Mouse (Mus musculus): ENCODE data around the gene Kat14. TPM values are rescaled to one million over a fixed set of nuclear protein-coding genes. Genes with fewer than 3 reads are reported as not detected.
"Not testable (repeated sequence)": the region's sequence is repeated elsewhere in the genome, so short reads cannot be mapped to it uniquely, and the experiment has no call there.

Kat14 gene
- total RNA-seq (2021) = 10 to 100 TPM; 38.0 to 39.6 TPM
- long read RNA-seq, experiment 1, transcript Kat14-201 (11 exons, 3,801 nt) = major isoform, 33 of 55 reads
- long read RNA-seq, experiment 1, partial matches to known transcripts = 8 of 55 reads
- long read RNA-seq, experiment 1, other reads (novel, unspliced or antisense) = 12 of 55 reads
- long read RNA-seq, experiment 2, transcript Kat14-201 (11 exons, 3,801 nt) = major isoform, 20 of 36 reads
- long read RNA-seq, experiment 2, partial matches to known transcripts = 9 of 36 reads
- long read RNA-seq, experiment 2, other reads (novel, unspliced or antisense) = 4 of 36 reads

DNA sequence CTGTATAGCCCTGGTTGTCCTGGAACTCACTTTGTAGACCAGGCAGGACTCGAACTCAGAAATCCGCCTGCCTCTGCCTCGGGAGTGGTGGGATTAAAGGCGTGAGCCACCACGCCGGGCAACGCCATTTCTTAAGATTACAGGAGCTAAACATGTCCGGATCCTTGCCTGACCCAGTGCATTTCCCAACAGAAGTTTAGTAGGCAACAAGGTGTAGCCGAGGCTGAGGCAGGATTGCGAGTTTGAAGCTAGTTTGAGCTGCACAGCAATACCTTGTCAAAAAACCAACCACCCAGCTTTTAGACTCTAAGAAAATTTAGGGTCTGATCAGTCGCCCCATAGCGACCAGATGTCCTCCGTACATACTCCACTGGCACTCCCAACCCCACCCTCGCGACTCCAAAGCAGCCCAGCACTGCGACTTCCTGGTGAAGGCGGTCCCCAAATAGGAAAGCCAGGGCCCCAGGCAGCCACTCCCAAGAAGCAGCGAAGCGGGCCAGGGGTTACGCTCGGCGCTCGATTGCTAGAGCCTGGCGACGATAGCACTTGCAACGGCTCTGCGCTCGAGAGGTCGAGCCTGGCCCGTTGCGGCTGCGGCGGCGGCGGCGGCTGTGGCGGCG is at the start of gene Kat14, which contains the start of gene Pet117:
Gene Kat14 (plus strand): TSS at position 584 of the 620 bp plus-strand sequence.
Gene Pet117 (plus strand): TSS at position 597 of the 620 bp plus-strand sequence.
- peak; percentile 96 for DNase-seq (ENCODE audit: low spot score in 2 of 2)

DNA sequence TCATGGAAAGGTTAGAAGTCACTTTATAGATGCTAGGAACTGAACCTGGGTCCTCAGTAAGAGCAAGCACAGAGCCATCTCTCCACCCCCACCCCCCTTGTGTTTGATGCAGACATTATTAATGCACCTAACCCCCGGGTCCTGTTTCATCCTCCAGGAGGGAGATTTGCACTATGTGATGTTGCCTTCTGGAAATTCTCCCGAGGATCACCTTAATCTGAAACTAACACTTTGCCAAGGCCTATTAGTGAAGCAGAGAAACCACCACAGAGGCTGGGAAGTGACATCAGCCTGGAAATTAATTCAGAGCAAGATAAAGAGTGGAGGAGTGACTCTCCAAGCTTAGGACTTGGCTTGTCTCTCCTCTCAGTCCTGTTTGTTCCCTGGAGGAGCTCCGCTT is 44.6 kb upstream of the Kat14 start:
- no peak for DNase-seq (ENCODE audit: low spot score in 2 of 2)

DNA sequence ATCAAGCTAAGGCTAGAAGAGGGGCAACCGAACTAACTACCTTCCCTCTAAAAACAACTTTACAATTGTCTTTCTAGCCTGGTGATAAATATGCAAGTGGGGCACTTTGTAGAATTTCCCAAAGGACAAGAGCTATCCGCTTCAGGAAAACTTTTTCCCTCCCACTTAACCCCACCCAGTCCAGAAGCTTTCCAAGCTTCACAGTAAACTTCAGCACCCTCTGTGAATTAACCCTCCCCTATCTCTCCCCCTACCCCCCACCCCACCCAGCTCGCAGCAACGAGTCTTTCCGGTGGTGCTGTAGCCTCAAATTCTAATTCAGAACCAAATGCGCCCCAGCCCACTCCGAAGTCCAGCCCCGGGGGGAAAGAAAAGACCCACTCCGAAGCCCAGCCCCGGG is 39.3 kb upstream of the Kat14 start:
- DNase-seq (ENCODE audit: low spot score in 2 of 2) = no peak

DNA sequence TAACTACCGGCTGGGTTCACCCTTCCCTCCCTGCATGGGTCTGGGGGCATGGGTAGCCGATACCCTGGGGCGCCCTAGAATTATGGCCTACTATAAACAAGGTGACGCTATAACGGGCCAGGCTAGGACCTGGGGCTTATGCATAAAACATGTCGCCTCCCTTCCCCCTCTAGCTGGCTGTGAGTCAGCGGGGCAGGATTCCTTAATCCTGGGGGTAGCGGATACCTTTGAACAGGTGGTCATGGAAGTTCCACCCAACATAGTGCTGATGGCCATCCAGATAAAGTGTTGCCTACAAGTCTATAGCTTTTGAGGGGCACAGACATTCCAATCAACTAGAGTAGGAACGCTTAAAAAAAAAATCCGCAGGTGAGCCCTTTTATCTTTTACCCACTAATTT is 38.8 kb upstream of the Kat14 start:
- DNase-seq (ENCODE audit: low spot score in 2 of 2) = no peak

DNA sequence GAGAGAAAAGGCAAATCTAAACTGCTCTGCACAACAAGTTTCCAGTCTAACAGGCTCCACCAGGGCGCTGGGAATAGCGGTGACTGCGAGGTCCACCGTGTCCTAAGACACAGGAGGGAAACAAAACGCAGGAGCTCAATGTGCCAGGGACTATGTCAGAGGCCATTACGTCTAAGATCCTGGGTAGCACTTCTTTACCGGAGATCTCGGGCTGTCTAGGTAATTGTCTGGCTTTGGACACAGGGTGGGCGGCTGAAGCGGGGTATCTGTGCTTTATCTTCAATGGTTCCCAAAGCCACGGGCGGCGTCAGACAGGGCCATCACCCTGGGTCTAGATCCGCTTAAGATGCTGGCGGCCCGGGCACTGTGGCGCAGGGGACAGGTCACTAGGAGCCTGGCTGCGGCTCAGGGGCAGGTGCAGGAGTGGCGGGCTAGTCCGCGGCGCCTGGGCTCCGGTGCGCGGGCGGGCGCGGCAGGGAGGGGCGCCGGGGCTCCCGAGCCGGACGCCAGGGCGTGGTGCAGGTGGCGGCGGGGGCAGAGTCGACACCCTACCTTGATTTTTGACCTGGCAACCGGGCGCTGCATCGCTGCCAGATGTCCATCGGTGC is 38.3 kb upstream of the Kat14 start:
- peak in 1 of 2 experiments; percentile 32 for DNase-seq (ENCODE audit: low spot score in 2 of 2)

DNA sequence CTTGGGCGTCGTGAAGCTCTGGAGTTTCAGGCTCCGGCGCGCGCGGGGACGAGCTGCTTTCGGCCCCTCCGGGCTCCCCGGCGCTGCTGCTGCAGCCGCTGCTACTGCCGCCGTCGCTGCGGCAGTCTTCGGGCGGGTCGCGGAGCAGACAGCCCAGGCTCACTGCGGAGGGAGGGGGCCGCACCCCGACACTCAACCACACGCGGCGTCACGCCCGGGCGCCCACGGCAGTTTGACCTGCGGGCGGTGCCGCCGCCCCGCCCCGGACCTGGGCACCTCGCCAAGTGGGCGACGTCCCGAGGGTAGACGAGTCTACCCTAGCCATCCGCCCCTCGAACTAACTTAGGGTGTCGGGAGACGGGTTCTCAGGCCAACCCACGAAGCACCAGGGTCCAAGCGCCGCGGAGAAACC is 37.8 kb upstream of the Kat14 start:
- DNase-seq (ENCODE audit: low spot score in 2 of 2) = peak in 1 of 2 experiments; percentile 45

DNA sequence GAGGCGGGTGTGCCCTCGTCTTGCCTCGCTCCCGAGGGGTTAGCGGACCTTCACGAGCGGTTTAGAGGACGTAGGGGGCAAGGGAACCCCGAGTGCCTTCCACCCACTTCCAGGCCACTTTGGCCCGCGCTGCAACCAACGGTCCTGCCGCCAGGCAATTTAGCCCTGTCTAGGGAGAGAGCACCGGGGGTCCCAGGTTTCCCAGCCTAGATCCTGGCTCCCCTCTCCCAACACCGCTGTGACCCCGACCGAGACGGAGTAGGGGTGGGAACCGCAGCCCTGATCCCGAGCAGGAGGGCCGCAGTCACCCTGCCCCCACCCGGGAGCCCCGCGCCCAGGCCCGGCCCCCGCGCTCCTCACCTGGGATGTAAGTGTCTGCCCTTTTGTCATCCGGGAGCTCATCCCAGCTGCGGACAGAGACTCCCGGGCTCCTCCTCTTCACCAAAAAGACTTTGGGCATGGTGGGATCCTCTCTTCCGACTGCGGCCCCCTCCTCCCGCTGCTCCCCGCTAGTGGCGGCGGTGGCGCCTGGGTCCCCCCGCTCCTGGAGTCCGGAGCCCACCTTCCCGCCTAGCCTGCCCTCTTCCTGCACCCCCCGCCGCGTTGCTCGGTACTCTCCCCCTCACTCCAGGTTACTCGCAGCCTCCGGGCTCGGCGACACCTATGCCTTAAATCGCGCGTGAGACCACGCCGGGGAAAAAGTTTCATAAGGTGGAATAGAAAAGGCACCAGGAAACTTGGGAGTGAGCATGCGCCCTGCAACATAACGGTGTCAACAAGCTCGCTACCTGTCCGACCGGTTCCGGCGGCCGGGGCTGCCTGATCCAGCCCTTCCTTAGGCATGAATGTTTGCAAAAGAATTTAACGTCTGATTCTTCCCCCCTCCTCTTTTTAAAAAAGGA is 37.1 kb upstream of the Kat14 start, which contains the start of gene Ovol2:
Gene Ovol2 (minus strand): TSS at position 746 of the 902 bp plus-strand sequence.
- DNase-seq (ENCODE audit: low spot score in 2 of 2) = peak; percentile 26 to 29

DNA sequence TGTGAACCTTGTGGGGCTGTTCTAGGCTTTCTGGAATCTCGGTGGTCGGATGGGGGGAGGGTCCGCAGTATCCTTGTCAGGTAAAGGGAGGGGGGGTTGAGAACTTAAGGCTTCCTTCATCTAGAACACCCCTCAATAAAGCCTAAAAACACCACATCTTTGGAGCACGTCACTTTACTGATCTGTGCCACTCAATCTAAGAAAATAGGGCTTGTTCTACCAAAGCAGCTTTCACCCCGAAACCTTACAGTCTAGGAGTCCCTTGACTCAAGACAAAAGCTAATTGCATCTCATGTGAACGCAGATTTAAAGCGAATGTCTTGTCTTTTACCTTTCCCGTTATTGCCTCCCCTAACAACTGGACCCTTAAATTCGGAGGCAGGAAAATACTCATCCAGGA is 36.3 kb upstream of the Kat14 start:
- no peak for DNase-seq (ENCODE audit: low spot score in 2 of 2)

DNA sequence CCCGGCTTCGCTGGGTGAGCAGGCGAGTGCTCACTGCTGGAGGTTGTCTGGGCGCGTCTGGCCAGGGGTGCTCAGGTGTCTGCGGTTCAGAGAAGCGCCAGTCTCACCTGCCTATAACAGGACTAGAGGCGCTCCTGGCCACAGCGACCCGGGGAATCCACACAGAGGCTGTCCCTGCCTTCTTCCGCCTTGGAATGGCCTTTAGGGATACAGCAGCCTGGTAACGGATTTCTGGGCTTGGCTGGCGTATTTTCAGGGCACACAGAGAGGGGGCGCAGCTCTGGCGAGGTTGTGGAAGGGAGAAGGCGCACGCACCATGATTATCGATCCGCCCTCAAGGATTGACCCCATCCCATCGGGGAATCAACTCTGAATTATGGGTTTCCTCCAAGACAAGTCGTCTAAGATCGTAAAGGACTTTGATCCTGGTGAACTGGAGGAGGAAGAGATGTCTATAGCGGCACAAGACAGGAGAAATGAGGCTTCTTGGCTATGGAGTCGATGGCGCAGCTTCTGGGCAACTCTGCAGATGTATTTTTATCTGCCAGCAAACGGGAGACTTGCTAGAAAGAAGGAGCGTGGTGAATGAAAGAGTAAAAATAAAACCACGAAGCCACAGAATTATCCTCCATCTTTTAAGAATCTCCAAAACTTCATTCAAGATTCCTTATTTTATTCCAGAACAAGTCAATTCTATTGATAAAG is 35.5 kb upstream of the Kat14 start:
- peak; percentile 39 to 51 for DNase-seq (ENCODE audit: low spot score in 2 of 2)

DNA sequence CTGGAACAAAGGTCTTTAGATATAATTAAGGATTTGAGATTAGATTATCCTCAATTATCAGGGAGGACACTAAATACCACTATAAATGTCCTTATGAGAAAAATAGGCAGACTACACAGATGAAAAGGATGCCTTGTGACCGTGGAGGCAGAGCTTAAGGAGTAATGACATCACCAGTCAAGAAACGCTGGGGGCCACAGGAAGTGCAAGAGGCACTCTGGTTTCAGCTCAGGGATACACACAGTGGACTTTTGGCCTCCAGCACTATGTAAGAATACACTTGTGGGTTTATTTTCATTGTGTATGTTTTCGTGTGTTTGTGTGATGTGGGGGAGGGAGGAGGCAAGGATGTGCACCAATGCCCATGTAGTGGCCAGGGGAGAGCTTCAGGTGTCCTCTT is 31.6 kb upstream of the Kat14 start:
- DNase-seq (ENCODE audit: low spot score in 2 of 2) = no peak

DNA sequence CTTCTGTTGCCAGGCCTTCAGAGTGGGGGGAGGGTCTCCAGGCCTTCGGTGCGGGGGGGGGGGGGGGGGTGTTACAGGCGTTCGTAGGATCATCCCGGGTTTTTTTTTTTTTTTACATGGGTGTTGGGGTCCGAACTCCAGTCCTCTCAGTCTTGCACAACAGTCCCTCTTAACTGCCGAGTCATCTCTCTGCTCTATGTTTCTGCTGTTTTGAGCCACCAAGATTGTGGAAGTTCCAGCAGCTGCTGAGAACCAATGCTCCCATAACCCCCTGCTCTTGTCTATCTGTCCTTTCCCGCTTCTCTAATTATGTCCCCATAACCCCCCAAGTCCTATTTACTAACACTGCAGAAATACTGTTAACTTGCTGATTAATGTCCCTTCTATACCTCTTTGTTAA is 31.1 kb upstream of the Kat14 start:
- DNase-seq (ENCODE audit: low spot score in 2 of 2) = no peak

DNA sequence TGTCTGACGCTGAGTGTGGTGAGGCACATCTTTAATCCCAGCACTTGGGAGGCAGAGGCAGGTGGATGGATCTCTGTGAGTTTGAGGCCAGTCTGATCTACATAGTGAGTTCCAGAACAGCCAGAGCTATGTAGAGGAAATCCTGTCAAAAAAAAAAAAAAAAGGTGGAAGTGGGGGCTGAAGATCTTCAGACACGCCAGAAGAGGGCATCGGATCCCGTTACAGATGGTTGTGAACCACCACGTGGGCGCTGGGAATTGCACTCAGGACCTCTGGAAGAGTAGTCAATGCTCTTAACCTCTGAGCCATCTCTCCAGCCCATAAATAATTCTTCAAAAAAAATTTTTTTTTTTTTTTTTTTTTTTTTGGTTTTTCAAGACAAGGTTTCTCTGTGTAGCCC is 30.6 kb upstream of the Kat14 start:
- DNase-seq (ENCODE audit: low spot score in 2 of 2) = not testable (repeated sequence)

DNA sequence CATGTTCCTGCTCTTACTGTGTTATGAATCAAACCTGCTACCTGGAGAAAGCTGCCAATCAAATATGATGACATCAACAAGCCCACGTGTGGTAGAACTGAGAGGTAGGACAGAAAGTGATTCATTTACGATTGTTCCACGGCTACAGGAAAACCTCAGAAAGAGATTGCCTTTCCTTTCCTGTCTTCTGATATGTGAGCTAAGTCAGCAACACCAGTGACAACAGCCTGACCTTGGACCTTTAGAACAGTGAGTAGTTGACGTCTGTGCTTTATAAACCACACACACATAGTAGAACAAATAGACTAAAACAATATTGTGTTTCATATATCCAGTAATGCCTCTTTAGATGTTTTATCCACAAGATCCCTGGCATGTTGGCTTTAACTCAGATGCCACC is 25.6 kb upstream of the Kat14 start:
- no peak for DNase-seq (ENCODE audit: low spot score in 2 of 2)

DNA sequence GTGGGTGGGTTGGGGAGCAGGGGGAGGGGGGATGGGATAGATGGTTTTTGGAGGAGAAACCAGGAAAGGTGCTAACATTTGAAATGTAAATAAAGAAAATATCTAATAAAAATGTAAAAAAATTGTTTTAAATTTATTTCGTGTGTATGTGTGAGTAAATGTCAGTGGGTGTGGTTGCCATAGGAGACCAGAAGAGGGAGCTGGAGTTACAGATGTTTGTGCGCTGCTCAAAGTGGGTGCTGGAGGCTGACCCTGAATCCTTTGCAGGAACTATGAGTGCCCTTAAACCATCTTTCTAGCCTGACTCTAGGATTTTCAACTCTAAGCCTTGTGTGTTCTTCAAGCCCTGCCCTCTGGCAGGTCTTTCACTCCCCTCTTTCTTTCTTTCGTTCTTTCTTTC is 20.3 kb upstream of the Kat14 start:
- DNase-seq (ENCODE audit: low spot score in 2 of 2) = no peak

DNA sequence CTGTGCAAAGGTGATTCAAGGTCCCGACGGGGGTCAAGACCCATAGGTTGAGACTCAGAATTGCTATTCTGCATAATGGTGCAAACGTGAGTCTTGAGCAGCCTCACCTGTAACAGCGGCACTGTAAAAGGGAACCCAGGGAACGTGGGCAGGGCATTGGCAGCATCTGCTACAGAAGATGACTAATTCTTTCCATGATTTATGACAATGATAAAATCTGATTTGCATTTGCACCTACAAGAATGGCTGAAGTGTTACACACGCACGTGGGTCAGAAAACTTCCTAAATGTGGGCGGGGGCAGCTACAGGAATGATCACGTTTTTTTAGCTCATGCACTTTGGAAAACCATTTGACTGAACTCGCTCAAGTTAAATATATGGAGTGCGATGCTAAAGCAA is 15.9 kb upstream of the Kat14 start:
- peak; percentile 18 to 31 for DNase-seq (ENCODE audit: low spot score in 2 of 2)

DNA sequence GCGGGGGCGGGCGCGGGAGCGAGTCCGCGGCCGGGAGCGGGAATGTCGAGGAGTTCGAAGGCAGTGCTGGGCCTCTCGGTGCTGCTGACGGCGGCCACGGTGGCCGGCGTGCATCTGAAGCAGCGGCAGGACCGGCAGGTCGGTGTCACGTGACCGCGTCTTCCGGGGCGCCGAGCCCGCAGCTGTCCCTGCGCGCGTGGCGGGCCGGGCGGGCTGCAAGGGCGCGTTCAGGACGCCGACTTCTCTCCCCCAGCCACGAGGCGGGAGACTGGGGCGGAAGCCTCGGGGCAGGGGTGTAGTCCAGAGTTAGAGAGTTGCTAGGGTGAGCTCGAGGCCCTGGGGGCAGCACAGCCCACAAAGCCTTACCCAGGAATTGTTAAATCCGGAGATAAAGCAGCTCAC is 238 bp downstream of the Kat14 start:
- no peak for DNase-seq (ENCODE audit: low spot score in 2 of 2)

DNA sequence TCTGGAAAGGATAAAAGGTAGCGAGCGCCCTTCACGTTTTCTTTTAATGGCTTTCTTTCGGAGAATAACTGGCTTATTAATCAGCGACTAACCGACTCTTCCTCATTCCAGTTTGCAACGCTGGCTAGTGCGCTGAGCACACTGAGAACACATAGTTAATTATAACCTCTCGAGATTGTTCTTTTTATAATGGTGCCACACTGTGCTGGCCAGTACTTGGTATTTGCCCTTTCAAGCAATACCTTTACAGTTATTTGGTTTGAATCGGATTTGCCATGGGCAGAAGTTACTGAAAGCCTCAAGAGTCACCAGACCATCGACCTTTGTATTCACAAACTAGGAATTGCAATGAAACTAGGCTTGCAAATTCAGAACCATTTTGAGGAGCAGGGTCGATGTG is 728 bp downstream of the Kat14 start:
- DNase-seq (ENCODE audit: low spot score in 2 of 2) = no peak

DNA sequence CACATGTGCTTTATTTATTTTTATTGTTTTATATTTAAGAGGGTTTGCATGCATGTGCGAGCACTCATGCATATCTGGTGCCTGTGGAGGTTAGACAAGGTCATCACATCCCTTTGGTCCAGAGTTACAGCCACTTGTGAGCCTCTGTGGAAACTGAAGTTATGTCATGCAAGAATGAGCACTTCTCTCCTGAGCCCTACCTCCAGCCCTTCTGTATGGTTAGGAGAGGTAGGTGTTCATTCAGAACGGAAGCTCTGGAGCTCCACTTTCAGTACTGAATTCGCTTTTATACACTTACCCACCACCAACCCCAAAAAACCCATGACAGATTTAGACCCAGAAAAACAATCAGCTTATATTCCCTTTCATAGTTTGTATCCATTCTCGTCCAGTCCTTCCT is 2.8 kb downstream of the Kat14 start:
- no peak for DNase-seq (ENCODE audit: low spot score in 2 of 2)

DNA sequence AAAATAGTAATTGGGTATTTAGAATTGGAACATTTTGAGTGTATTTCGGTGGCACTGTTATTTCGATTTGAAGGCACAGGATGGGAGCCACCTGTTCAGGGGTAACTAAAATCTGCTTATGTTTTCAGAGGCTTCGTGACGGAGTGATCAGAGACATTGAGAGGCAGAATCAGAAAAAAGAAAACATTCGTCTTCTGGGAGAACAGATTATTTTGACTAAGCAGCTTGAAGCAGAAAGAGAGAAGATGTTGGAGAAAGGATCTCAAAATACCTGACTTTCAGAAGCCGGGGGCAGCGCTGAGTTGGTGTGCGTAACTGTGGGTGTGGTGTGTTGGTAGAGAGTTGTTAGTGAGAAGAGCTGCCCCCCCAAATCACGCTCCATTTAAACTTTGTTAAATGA is 4.3 kb downstream of the Kat14 start:
- DNase-seq (ENCODE audit: low spot score in 2 of 2) = peak in 1 of 2 experiments; percentile 28

DNA sequence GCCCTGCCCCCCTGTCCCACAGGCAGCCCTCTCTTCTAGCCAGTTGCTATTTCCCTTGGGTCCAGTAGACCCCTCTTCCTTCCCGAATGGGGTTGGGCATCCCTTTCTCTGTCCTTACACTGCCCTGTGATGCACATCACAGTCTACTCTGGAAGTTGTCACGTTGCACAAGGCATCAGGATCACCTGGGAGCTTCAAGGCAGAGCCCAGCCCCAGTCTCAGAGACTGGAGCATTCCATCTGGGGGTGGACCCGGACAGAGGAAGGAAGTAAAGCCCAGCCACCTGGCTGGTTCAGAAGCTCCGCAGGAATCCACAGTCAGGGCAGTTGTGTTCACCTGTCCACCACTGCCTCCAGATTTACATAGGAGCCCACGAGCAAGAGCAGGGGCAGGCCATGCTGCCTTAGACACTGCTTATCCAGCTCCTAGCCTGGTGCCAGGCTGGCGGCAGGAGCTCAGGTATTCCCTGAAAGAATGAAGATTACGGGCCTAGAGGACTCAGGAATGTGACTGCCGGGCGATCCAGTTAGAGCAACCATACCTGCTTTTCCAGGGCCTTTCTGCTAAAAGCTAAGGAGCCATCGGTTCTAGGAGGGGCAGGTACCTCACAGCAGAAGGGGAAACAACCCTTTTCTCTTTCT is 6.4 kb downstream of the Kat14 start:
- DNase-seq (ENCODE audit: low spot score in 2 of 2) = no peak

Data from left cerebral cortex, adult 18-20 months (tissue).